In the genomic region with DNA sequence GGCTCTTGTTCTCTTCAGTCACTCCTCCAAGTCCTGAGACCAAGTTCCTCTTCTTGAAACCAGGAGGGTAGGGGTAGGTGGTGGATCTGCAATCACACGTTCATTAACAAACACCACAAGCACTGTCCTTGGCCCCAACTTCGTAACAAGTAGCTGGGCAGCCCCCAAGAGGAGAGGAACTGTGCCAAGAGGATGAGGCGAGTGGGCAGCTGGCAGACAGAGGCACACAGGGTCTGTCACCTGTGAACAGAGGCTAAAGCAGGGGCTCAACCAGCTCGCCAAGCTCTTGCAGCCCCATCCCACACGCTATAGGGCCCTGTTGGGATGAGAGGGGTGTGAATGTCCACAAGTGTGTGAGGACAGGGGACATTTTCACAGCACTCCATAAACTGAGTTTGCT, we compare ENCODE assay signal across 20 mouse cellular contexts. TPM values are rescaled to one million over a fixed set of nuclear protein-coding genes. Genes with fewer than 3 reads are reported as not detected.
DNase-seq lines count a peak whose midpoint lies in the region; ATAC-seq and TF ChIP-seq lines count a peak whose summit lies in the region.
"Had no signal": no experiment of that assay in that cellular context is flagged by ENCODE, and none has a peak within 500 bp of the region (broad histone marks: within the 10 kb centered on the region; RNA-seq: fewer than 3 reads in every experiment).

No protein-coding gene starts in this region.

- 44% methylated on average over 5 of the region's 5 CpGs for WGBS in forebrain, embryonic 14.5 days
- 79% methylated on average over 5 of the region's 5 CpGs for WGBS in forebrain, embryonic 12.5 days
- WGBS in limb, embryonic 13.5 days, result 85% methylated on average over 5 of the region's 5 CpGs

- no peaks in the 10 kb centered on the region for H3K27me3 ChIP-seq in forebrain, embryonic 14.5 days (replicated peaks; ENCODE audit: control insufficient read depth, insufficient read depth, low read length)
- H3K27me3 ChIP-seq in forebrain, embryonic 12.5 days, result no peaks in the 10 kb centered on the region
- H3K27me3 ChIP-seq in limb, embryonic 13.5 days, result no peaks in the 10 kb centered on the region
- H3K27me3 ChIP-seq: neural tube, embryonic 12.5 days had no signal

- no peak for TF ChIP-seq CTCF in layer of hippocampus, adult 2 months (conservative IDR thresholded peaks at IDR 0.05)
- TF ChIP-seq CTCF in brain, embryonic 14.5 days (IDR thresholded peaks at IDR 0.05; ENCODE audit: borderline replicate concordance, extremely low read depth, insufficient read depth, insufficient read length), result no peak

- peaks cover 27% of the 10 kb centered on the region for H3K4me1 ChIP-seq in forebrain, embryonic 14.5 days (ENCODE audit: control insufficient read depth, insufficient read depth, low read length)
- H3K4me1 ChIP-seq in forebrain, embryonic 12.5 days, result peaks cover 33% of the 10 kb centered on the region
- peaks cover 20% of the 10 kb centered on the region for H3K4me1 ChIP-seq in limb, embryonic 13.5 days

- TF ChIP-seq POLR2A in brain, embryonic 14.5 days (IDR thresholded peaks at IDR 0.05; ENCODE audit: borderline replicate concordance, extremely low read depth, insufficient read depth, insufficient read length, poor library complexity, severe bottlenecking), result no peak

- no peak overlapping the region; the same call in 1 of the 2 replicates for H3K9ac ChIP-seq in forebrain, embryonic 14.5 days (ENCODE audit: low read length)
- H3K9ac ChIP-seq in forebrain, embryonic 12.5 days, result no peak overlapping the region
- H3K9ac ChIP-seq in limb, embryonic 13.5 days, result 0 out of 2 replicates have a peak overlapping the region, but pooled peaks have one; percentile 15
- H3K9ac ChIP-seq: neural tube, embryonic 12.5 days had no signal

- no peak overlapping the region for H3K4me2 ChIP-seq in forebrain, embryonic 14.5 days (ENCODE audit: low read length)
- H3K4me2 ChIP-seq in forebrain, embryonic 12.5 days, result no peak overlapping the region
- no peak overlapping the region for H3K4me2 ChIP-seq in limb, embryonic 13.5 days (replicated peaks)
- H3K4me2 ChIP-seq: liver, embryonic 11.5 days; neural tube, embryonic 12.5 days had no signal

- H3K27ac ChIP-seq in forebrain, embryonic 14.5 days (ENCODE audit: low read depth, low read length), result peak overlapping the region; percentile 65
- no peak overlapping the region; the same call in 1 of the 2 replicates for H3K27ac ChIP-seq in forebrain, embryonic 12.5 days
- H3K27ac ChIP-seq in layer of hippocampus, adult 2 months, result peak overlapping the region; percentile 55; the same call in 1 of the 2 replicates
- no peak overlapping the region for H3K27ac ChIP-seq in limb, embryonic 13.5 days
- H3K27ac ChIP-seq: neural tube, embryonic 12.5 days had no signal

- no peaks in the 10 kb centered on the region for H3K36me3 ChIP-seq in forebrain, embryonic 14.5 days (ENCODE audit: control insufficient read depth, insufficient read depth, low read length)
- H3K36me3 ChIP-seq in forebrain, embryonic 12.5 days (replicated peaks), result no peaks in the 10 kb centered on the region
- no peaks in the 10 kb centered on the region for H3K36me3 ChIP-seq in limb, embryonic 13.5 days
- H3K36me3 ChIP-seq: neural tube, embryonic 12.5 days had no signal

- no peaks in the 10 kb centered on the region for H3K9me3 ChIP-seq in forebrain, embryonic 14.5 days (replicated peaks; ENCODE audit: control insufficient read depth, low read length)
- H3K9me3 ChIP-seq in forebrain, embryonic 12.5 days, result no peaks in the 10 kb centered on the region
- no peaks in the 10 kb centered on the region for H3K9me3 ChIP-seq in limb, embryonic 13.5 days
- H3K9me3 ChIP-seq: neural tube, embryonic 12.5 days had no signal

- no peak overlapping the region for H3K4me3 ChIP-seq in forebrain, embryonic 14.5 days (ENCODE audit: low read depth, low read length)
- no peak overlapping the region for H3K4me3 ChIP-seq in forebrain, embryonic 12.5 days (replicated peaks)
- H3K4me3 ChIP-seq in layer of hippocampus, adult 2 months, result no peak overlapping the region
- H3K4me3 ChIP-seq in limb, embryonic 13.5 days, result no peak overlapping the region
- H3K4me3 ChIP-seq: neural tube, embryonic 12.5 days had no signal

- no peak for ATAC-seq in forebrain, embryonic 14.5 days
- no peak for ATAC-seq in forebrain, embryonic 12.5 days (ENCODE audit: low FRiP score)
- no peak for ATAC-seq in limb, embryonic 13.5 days (ENCODE audit: low FRiP score, low read depth)
- ATAC-seq: hindbrain, embryonic 16.5 days had no signal

- DNase-seq in forebrain, embryonic 14.5 days (ENCODE audit: low spot score), result peak; percentile 10
- DNase-seq in layer of hippocampus, adult 2 months (ENCODE audit: low spot score in 2 of 2), result no peak
- no peak for DNase-seq in layer of hippocampus, adult 18-20 months (ENCODE audit: low spot score in 2 of 2)
- peak; percentile 42 for DNase-seq in brain, embryonic 14.5 days (ENCODE audit: low read depth)
- no peak for DNase-seq in right cerebral cortex, postnatal 4 days
- DNase-seq: adrenal gland, postnatal 36 days; B cell, adult 2 months; cerebellum, adult 18-20 months; gastrocnemius, postnatal 10 days; heart, postnatal 10 days; kidney, adult 11 months; layer of hippocampus, postnatal 36 days; lung, adult 18-20 months; right cerebral cortex, postnatal 14 days; thymus, postnatal 4 days had no signal

RNA-seq across cellular contexts. Expression of a gene that starts 24.5 kb away (rescaled TPM):
- polyA plus RNA-seq in forebrain, embryonic 14.5 days (2014; fragmentation: Nextera tagmentation; extraction: Ambion mirVana), result 32.6 and 40.2 TPM in 2 replicates
- polyA plus RNA-seq in forebrain, embryonic 12.5 days (2016; fragmentation: Nextera tagmentation; extraction: Ambion mirVana), result 23.8 and 28.7 TPM in 2 replicates
- total RNA-seq in layer of hippocampus, adult 2 months (2021), result 10 to 100 TPM; 68.2 TPM
- total RNA-seq in layer of hippocampus, adult 18-20 months (2021), result 10 to 100 TPM; 60.3 to 62.4 TPM
- polyA plus RNA-seq in brain, embryonic 14.5 days (2012; rRNA removed), result 81.6 and 91.6 TPM in 2 replicates
- polyA plus RNA-seq in limb, embryonic 13.5 days (2015; fragmentation: Nextera tagmentation; extraction: Ambion mirVana), result 4.3 and 5.1 TPM in 2 replicates

Comparison
In these comparisons a context has a peak if more than half of its experiments do, and no peak if none do; other contexts are left out.
1. H3K27ac ChIP-seq: peak in forebrain, embryonic 14.5 days (single experiment) and layer of hippocampus, adult 2 months (single experiment); none in forebrain, embryonic 12.5 days (single experiment) and limb, embryonic 13.5 days (single experiment).
2. DNase-seq: peak in forebrain, embryonic 14.5 days (single experiment) and brain, embryonic 14.5 days (single experiment); none in layer of hippocampus, adult 2 months (0 of 2), layer of hippocampus, adult 18-20 months (0 of 2) and right cerebral cortex, postnatal 4 days (single experiment).